Mouse (Mus musculus) adrenal gland, adult 8-10 months (tissue): ENCODE data around the gene Slc22a21. TPM values are rescaled to one million over a fixed set of nuclear protein-coding genes. Genes with fewer than 3 reads are reported as not detected.
"Not testable (repeated sequence)": the region's sequence is repeated elsewhere in the genome, so short reads cannot be mapped to it uniquely, and the experiment has no call there.

Source experiments
- DNase-seq: peaks from one replicate; pipeline ENCODE4 v3.0.0; 2022
- total RNA-seq, 4 experiments: library from RNA; stranded (reverse); gene quantifications; 2 replicates each; pipeline ENCODE4 v1.2.4; 2022

Gene Slc22a21
- 10 to 100 TPM in 1 of 4 experiments, 1 to 10 TPM in 3; 4.4 to 12.5 (median 6.6) TPM for total RNA-seq

DNA sequence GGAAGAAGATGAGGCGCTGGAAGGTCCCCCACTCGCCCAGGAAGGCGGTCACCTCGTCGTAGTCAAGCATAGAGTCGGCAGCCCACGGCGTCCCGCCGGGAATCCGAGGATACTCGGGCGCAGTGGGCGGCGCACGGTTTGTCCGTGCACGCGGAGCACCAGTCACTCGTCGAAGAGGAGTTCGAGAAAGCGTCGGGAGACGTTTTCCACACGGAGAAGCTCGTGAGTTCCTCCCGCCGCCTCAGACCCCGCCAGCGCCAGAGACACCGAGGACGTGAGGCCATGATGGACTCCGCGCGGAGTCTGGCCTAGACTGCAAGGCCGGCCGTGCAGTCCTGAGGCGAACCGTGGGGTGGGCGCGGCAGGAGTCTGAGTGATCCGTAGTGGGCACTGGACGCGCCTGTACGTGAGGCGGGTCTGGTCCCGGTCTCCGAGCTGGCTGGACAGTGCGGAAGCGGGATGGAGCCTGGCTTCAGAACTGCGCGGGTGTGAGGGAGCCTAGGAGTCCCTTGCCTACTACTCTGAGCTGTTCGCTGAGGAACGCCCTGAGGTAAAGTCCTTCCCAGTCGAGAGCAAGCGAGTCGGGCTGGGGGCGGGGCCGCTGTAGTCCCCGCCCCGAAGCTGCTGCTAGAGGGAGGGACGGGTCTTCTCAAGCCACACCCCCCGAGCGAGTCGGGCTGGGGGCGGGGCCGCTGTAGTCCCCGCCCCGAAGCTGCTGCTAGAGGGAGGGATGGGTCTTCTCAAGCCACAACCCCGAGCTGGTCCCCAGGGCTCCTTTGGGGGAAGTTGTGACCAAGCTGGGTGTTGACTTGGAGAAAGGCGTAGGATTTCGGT, at the start of gene Slc22a21:
Slc22a21 (minus strand) TSS at position 545 of the 834 bp plus-strand sequence.
- peak; percentile 72 for DNase-seq

DNA sequence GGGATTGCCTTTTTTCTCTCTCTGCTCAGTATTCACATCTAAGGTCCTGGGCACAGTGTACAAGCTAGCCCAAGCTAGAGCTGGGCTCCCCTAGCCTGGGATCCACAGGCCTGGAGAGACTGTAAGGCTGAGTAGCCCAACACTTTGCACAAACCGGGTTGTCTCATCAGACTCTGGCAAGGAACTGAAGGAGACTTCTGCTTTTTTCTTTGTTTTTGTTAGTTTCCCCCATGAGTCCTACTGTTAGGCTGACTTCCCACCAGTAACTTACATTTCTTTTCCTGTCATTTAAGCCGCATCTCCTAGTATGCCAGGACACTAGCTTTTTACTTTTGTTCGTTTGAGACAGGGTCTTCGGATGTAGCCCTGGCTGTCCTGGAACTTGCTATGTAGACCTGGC, 48.9 kb upstream of the Slc22a21 start:
- no peak for DNase-seq

DNA sequence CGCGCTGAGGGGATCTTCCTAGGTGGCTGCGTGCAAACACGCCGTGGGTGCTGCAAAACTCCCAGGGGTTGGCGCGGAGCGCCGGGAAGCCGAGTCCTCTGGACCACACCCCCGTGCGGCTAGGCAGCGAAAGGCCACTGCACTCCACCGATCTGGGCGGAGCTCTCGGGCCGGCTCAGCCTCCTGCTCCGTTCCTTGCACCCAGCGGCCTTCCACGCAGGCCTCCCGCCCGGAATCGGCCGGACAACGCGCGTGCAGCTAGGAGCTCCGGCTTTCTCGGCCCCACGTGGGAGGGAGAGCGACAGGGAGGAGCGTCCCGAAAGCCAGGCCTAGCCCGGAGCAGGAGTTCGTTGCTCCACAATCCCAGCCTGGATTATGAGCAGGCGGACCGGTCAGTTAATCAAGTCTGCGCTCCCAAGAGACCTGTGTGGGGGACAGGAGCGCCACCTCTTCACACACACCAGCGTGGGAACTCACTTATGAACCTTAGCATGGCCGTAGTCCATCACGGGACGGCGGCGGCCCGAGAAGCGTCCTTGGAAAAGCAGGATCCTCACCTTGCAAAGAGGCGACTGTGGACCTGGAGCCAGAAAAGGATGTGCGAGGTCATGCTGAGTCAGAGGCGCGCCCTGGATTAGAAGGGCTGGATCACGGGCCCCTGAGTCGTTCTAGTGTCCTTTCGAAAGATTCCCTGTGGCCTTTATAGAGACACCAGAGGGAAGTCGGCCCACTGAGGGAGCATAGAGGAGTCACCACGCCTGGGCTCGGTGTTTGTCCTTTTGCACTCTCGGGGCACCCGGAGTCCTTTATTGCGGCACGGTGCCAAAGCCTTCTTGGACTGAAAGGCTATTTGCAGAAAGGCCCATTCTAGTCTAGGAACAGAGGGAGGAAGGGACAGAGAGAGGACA, 48.2 kb upstream of the Slc22a21 start, which contains the start of gene Slc22a4:
Slc22a4 (minus strand) TSS at position 47 of the 908 bp plus-strand sequence.
- peak; percentile 83 for DNase-seq

DNA sequence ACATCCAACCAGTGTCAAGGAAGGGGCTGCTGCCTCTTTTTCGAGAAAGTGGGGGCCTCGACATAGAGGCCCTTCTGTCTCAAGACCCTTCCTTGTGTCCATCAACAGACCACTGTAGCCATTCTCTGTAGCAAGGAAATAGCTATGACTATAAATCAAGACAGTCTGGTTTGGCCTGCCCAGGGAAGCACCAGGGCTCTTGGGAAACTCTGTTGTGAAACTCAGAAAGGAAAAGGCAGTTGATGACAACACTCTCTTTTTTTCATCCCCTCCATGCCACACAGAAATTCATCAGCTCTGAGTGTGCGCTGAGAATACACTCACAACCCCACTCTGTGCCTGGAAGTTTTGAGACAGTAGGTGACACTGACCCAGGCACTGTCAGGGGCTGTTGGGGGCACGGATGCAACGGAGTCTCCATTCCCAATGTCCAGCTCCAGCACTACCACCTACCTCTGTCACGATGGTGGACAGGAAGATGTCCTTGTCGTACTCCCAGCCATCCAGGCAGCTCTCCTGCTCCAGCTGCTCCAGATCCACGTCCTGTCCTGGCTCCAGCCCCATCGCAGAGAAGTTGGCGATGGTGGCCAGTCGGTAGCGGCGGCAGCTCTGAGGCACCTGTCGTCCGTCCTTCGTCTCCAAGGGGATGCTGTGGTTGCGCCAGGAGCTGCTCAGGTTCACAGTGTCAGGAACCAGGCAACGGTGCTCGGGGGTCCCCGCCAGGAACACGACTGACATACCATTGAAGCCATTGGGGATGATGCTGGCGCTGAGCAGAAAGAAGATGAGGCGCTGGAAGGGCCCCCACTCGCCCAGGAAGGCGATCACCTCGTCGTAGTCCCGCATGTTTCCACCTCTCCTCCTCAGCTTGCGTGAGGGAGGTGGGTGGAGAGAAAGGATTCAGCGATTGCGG, 47.3 kb upstream of the Slc22a21 start:
- DNase-seq = no peak

DNA sequence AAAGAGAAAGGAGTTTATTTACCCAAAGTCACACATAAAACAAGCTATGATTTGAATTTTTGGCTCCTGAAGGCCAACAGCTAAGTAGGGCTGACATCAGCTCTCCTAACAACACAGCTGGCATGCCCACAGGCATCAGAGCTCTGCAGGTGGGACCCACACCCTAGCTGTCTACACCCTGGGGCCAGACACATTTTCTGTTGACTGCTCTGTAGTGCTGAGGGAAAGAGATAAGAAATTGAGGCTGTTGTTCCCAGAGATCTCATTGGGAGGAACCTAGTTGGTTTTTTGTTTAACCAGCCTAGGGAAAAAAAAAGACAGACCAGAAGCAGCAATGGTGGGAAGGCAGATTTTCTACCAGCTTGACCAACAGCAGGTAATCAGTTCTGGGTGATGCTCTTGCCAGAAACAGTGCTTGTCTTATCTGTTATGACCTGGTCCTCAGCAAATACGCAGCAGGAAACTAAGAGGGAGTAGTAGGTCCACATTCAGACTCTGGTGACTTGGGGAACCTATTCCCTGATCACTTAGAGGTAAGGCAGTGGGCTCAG, 46.4 kb upstream of the Slc22a21 start:
- no peak for DNase-seq

DNA sequence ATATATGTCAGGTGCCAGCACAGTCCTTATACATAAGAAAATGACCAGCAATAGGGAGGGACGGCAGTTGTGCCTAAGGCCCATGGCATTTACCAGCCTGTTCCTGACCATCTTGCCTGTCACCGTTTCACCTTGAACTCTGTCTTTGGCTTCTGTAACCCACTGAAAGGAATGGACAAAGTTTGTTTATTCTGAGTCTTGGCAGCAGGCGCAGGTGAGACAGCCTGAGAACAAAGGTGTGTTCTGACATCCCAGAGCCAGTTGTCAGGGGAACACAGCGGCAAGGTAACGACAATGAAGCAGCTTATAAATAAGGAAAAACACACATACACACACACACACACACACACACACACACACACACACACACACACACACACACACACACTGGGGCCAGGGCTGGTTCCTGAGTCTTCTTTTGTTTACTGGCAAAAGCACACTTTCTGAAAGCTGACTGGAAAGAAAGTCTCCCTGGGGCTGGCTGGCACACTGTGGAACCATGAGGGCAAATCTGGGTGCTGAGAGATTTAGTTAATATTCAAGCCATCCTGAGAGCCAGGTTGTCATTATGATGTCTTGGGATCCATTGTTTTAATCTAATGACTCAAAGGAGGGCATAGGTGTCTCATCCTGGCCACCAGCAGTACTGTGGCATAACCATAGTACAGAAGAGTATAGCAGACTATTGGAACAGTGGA, 41.4 kb upstream of the Slc22a21 start:
- DNase-seq = no peak

DNA sequence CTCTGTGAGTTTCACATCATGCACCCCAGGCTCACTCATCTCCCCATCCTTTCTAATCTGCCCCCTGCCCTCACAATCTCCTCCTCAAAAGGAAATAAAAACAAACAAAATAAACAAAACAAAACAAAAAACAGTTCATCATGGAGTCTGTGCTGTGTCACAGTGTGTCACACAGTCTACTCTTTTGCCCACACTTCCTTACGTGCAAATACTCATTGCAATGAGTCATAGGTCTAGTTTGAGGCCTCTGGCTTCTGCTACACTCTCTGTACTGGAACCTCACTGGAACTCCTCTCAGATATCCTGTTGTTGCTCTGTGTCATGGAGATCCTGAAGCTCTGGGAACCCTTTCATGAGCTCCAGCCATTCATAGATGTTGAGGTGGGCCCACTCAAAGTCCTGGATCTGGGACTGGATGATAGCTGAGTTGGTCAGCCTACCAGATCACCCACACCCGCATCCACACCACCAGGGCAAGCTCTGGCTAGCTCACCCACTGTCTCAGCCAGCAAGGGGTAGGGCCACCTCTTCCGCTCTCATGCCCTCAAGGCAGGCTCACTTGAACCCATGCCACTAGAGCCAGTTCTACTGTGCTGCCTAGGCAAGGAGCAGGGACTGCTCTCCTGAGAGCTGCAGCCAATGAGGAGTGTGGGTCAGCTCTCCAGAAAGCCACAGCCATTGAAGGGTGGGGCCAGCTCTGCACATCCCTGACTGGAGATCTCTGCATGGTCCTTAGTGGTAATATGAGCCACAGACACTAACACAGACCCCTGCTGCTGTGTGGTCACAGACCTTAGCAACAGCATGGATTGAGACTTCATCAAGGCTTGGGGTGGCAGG, 39.0 kb upstream of the Slc22a21 start:
- no peak for DNase-seq

DNA sequence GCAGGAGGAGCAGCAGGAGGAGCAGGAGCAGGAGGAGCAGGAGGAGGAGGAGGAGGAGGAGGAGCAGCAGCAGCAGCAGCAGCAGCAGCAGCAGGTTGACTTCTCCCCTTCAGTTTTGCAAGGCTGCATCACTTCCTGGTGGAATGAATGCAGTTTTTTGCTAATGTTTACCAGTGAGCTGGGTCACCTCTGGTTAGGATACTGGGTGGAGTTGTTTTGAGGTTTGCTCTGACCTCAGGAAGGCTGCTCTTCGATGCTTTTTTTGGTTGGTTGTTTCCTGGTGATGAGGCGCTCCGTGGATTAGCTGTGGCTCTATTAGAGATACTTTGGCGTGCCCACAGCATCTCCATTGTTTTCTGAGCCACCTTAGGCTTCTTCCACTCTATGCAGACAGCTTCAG, 37.5 kb upstream of the Slc22a21 start:
- DNase-seq = no peak

DNA sequence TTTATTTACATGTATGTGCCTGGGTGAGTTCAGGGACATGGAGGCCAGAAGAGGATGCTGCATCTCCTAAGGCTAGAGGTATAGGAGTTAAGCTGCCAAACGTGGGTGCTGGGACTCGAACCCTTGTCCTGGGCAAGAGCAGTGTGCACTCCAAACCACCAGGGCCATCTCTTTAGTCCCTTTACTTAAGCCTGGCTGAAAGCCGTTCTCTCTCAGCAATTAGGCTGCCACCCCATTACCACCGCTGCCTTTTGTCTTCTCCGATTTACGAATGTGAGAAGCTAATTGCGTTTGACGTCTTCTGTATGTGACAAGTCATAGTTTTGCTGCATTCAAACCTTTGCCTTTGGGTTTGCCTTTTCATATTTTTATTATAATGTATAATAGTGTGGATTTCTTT, 35.9 kb upstream of the Slc22a21 start:
- DNase-seq = no peak

DNA sequence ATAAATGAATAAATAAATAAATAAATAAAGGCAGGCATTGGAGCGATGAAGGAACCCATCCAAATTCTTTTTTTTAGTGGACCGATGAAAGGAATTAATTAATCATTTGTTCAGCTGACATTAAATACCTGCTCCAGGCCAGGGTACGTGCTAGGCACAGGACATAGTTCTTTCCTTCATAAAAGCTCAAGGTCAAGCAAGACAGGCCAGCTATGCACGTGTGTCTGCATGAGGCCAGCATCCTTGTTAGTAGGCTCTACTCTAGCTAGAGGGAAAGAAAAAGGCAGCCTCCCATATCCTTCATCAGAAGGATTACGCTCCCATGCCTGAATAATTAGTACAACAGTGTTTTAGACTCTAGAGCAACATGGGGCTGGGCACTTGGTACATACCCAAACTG, 32.8 kb upstream of the Slc22a21 start:
- DNase-seq = no peak

DNA sequence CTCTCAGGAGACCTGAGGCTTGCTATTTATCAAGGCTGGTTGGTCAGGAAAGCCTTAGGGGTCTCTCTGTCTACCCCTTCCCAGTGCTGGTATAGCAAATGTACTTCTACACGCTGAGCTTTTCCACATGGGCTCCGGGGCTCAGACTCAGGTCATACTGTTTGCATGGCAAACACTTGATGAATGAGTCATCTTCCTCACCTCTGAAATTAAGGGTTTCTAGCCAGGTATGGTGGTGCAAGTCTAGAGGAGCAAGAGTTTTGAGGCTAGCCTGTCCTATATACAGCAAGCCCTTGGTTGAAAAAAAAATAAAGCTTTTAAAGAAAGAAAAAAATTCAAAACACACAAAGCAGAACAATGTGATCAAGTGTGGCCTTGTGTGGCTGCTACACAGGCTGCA, 31.1 kb upstream of the Slc22a21 start:
- no peak for DNase-seq

DNA sequence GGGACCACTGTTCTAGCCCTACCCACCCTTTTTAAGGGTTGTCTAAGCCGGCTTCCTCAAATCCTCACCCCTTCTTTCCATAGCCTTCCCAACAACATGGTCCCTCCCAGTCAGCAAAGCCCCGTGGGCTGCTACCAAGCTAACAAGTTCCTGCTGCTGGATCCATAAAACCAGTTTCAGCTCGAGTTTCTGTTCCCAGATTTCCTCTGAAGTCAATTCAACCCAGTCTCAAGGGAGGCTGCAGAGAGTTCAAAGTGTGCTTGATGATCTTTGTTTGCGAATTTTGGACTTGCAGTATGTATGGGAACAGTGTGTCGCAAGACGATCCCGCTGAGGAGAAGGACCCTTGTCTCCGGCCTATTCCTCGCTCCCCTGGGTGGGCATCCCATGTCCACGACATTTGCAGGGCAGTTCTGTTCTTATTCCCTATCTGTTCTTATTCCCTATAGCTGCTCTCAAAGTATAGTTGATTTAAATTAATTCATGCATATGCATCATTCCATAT, 28.3 kb upstream of the Slc22a21 start:
- DNase-seq = no peak

DNA sequence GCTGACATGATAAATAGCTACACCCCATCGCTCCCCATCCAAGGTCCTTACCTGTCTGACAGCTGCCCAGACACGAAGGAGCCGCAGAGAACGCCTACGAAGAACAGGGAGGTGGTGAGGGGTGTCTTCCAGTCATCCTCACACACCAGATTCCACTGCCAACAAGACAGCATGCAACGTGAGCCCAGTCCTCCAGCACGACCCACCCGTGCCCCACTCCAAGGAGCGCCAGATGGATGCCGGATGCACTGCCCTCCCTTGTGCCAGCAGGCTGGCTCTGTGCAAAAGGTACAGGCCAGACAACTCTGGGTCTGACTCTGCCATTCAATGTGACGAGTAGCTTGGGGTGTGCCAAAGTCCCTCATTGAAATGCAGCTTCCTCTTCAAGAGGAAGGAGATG, 27.6 kb upstream of the Slc22a21 start:
- no peak for DNase-seq

DNA sequence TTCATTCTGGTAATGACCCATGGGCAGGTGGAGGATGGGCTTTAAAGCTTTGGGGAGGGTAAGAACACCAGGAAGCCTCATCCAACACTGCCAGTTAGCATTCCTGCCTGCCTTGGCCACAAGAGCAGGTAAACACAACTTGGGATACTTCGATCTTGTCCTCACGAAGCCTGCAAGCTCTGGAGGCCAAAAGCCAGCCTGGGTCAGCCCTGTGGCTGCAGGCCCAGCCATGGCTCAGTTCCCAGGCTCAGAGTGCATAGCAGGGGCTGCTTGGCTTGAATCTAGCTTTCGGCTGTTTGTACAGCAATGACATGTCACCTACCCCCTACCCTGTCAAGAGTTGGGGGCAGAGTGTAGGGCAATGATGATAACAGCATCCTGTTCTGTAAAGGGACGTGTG, 26.8 kb upstream of the Slc22a21 start:
- no peak for DNase-seq

DNA sequence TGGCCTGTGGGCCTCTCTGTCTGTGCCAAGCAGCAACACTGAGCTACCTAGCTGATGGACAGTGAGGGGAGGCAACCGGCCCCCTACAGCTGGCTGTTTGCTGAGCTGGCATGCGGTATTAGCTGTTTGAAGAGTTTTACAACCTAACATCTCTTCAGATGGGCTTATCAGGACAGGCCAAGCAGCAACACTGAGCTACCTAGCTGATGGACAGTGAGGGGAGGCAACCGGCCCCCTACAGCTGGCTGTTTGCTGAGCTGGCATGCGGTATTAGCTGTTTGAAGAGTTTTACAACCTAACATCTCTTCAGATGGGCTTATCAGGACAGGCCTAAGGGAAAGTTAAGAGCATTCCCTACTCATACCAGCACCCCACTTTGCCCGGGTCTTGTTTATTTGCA, 26.2 kb upstream of the Slc22a21 start:
- DNase-seq = not testable (repeated sequence)

DNA sequence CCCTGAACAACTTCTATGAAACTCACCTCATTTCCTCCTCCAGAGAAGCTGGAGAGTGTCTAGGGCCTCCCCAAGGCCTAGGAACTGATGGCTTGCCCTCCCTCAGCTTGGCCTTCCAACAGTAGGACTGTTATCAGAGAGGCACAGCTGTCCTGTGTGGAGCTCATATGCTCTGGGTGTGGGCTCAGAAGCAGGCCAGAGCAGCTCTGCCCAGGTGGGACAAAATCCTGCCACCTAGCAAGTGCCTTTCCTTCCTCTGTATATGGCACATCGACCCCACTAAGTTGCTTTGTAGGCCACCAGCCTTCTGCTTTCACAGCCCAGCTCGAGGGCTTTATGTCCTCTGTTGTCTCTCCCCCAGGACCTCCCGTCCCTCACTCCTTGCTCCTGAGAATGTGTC, 24.6 kb upstream of the Slc22a21 start:
- DNase-seq = no peak

DNA sequence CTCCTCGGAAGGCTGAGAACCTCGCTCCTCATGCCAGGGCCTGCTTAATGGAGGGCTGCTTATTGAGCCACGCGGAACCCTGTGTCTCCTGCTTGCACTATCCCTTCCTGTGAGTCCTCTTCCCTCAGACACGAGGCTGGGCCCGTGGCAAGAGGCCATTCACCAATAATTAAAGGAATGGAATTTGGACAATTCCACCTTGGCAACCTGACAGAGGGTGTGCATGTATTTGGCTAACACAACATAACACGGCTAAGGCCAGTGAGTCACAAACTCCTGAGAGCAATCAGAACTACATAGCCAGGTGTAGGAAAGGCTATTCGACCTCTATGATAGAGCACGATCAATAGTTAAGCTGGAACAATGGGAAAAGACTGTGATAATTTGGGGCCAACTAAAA, 24.1 kb upstream of the Slc22a21 start:
- no peak for DNase-seq

DNA sequence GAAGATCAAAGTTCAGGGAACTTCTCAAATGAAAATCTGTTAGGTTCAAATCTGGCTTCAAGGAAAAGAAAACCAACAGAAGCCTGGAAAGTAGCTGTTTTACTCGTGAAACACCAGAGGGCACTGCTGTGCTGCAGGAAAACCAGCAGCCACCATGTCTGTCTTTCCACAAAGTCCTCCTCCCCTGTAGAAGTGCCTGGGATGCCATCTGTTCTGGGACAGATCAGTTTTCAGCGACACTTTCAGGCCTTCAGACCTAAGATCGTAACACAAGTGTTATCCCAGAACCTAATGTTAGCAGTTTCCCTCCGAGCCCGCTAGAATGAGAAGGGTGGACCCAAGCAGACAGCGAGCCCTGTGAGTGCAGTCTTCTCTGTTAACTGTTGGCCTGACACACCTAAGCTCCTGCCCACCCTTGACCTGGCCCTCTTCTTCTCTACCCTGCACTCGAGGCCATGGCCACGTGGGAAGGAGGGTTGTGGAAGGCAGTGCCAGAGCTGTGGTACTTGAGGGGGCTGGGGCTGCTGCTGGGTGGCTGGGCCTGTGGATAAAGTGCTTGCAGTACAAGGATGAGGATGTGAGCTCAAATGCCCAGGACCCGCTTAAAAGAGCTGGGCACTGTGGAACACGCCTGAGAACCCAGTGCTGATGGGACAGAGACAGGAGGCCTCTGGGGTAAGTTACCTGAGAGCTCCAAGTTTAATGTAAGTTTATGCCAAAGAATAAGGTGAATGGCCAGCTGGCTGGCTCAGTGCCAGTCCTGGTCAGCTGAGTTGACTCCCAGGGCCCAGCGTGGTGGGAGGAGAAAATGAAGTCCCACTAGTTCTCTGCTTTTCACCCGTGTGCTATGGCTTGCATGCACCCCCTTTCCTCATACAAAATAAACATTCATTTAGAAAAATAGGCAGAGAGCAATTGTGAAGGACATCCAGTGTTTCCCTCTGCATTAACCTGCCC, 22.9 kb upstream of the Slc22a21 start:
- peak; percentile 26 for DNase-seq
